8 mouse cellular contexts compared by ENCODE assay signal in the genomic region with DNA sequence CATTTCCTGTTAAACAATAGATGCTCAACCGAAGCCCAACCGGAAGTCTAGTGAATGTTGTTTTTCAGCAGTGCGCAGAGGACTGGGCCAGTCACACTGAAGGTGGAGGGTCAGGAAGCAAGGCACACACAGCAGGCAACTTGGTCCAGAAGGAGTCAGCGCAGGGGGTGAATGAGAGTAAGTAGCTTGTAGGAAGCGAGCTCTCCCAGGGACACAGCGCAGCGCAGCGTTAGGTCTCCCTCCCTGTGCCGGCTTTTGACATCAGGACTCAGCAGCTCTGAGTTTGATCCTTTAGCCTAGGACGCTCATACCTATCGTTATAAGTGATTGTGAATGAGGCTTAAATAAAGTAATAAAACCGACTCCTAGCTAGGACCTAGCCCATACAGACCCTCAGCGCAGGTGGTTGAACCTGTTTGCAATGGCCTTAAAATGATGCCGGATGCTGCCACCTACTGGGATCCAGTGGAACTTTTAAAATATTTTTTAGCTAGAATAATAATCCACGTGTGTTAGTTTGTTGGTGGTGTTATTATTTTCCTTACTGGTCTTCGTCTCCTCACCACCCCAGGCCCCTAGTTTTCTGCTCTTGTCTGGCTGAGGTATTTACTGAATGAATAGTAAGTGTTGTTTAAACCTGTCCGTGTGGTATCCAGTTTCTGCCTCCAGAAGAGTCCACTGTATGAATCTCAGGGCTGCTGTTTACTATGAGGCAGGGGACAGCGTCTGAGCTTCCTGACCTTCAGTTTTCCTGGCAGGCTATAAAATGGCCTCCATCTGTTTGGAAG.
A peak's percentile ranks its signal among the peaks of the same experiment; 100 is the strongest.
DNase-seq lines count a peak whose midpoint lies in the region; ATAC-seq and TF ChIP-seq lines count a peak whose summit lies in the region.

No protein-coding gene starts in this region.

- H3K27ac ChIP-seq in forebrain, embryonic 14.5 days (ENCODE audit: low read depth, low read length) = no peak overlapping the region
- H3K27ac ChIP-seq in hindbrain, postnatal 0 days = no peak overlapping the region

- TF ChIP-seq CTCF in hindbrain, postnatal 0 days (IDR thresholded peaks at IDR 0.05; ENCODE audit: low read depth) = peak; percentile 80

- peak overlapping the region; percentile 30; the same call in 1 of the 2 replicates for H3K9ac ChIP-seq in forebrain, embryonic 14.5 days (ENCODE audit: low read length)
- H3K9ac ChIP-seq in hindbrain, postnatal 0 days (replicated peaks; ENCODE audit: low read length) = peak overlapping the region; percentile 33; the same call in 1 of the 2 replicates

- ATAC-seq in forebrain, embryonic 14.5 days = peak; percentile 85
- ATAC-seq in hindbrain, postnatal 0 days = peak; percentile 78
- peak; percentile 95 for ATAC-seq in megakaryocyte progenitor cell, adult 5-6 weeks (replicated peaks; ENCODE audit: poor library complexity)

- intact Hi-C loops in heart, postnatal 25 days (cut with DNase I) = loop anchor here (1.0 to 10.0 kb wide), 2 partner anchors 254 to 455 kb away; no protein-coding TSS in a partner anchor
- intact Hi-C loops in left cerebral cortex, postnatal 14 days (cut with DNase I) = loop anchor here (2.0 to 5.0 kb wide), 2 partner anchors 253 to 448 kb away; no protein-coding TSS in a partner anchor

- H3K36me3 ChIP-seq in forebrain, embryonic 14.5 days (ENCODE audit: control insufficient read depth, insufficient read depth, low read length) = no peaks in the 10 kb centered on the region
- H3K36me3 ChIP-seq in hindbrain, postnatal 0 days (ENCODE audit: insufficient read depth, low read length) = no peaks in the 10 kb centered on the region

- WGBS in forebrain, embryonic 14.5 days = 11% methylated on average over 18 of the region's 18 CpGs
- WGBS in hindbrain, postnatal 0 days = 8% methylated on average over 18 of the region's 18 CpGs

- H3K27me3 ChIP-seq in forebrain, embryonic 14.5 days (replicated peaks; ENCODE audit: control insufficient read depth, insufficient read depth, low read length) = no peaks in the 10 kb centered on the region
- H3K27me3 ChIP-seq in hindbrain, postnatal 0 days (ENCODE audit: insufficient read depth, low read length) = no peaks in the 10 kb centered on the region

- H3K4me1 ChIP-seq in forebrain, embryonic 14.5 days (ENCODE audit: control insufficient read depth, insufficient read depth, low read length) = peaks cover 3% of the 10 kb centered on the region; the same call in 1 of the 2 replicates
- no peaks in the 10 kb centered on the region for H3K4me1 ChIP-seq in hindbrain, postnatal 0 days (ENCODE audit: insufficient read depth, low read length)

- no peaks in the 10 kb centered on the region for H3K9me3 ChIP-seq in forebrain, embryonic 14.5 days (replicated peaks; ENCODE audit: control insufficient read depth, low read length)
- H3K9me3 ChIP-seq in hindbrain, postnatal 0 days (ENCODE audit: low read length) = no peaks in the 10 kb centered on the region

- DNase-seq in heart, adult 11 months = peak; percentile 90
- DNase-seq in heart, postnatal 25 days (ENCODE audit: low spot score) = no peak
- DNase-seq in cerebellum, adult 18-20 months = peak; percentile 45 to 66
- DNase-seq in forebrain, embryonic 14.5 days (ENCODE audit: low spot score) = peak; percentile 79
- DNase-seq in hindbrain, postnatal 0 days (ENCODE audit: low spot score) = peak; percentile 83
- DNase-seq in left cerebral cortex, postnatal 14 days (ENCODE audit: low spot score in 2 of 2) = peak; percentile 30 to 54
- DNase-seq in skeletal muscle tissue, adult 2 months (ENCODE audit: low read depth, low spot score) = peak; percentile 3

- peak overlapping the region; percentile 45 for H3K4me2 ChIP-seq in forebrain, embryonic 14.5 days (ENCODE audit: low read length)
- H3K4me2 ChIP-seq in hindbrain, postnatal 0 days (ENCODE audit: low read depth, low read length) = peak overlapping the region; percentile 65

- H3K4me3 ChIP-seq in forebrain, embryonic 14.5 days (ENCODE audit: low read depth, low read length) = peak overlapping the region; percentile 15
- peak overlapping the region; percentile 25 for H3K4me3 ChIP-seq in hindbrain, postnatal 0 days (ENCODE audit: low read length)
